Mouse (Mus musculus) spleen, adult 2 months (tissue): ENCODE measurements around the gene Vav2. TPM values are rescaled to one million over a fixed set of nuclear protein-coding genes. Genes with fewer than 3 reads are reported as not detected.

Experiments used
- DNase-seq, 2 experiments: peaks; one replicate each; pipeline versions ENCODE4 v3.0.0 to v3.0.0-alpha.2; 2012 to 2021; ENCODE audit warnings: low spot score in 2 of 2, low read depth in 1 of 2
- H3K27ac ChIP-seq: fragments of 200-500 bp; 2 replicates; pipeline ENCODE4 v1.5.1; 2012; ENCODE audit warnings: low read length, inconsistent platforms; ENCODE audit not compliant: insufficient read depth
- H3K27me3 ChIP-seq: fragments of 200-500 bp; 2 replicates; pipeline ENCODE4 v1.6.1; 2012; ENCODE audit warnings: mild to moderate bottlenecking, moderate library complexity, low read length, inconsistent platforms; ENCODE audit not compliant: control insufficient read depth, insufficient read depth
- H3K36me3 ChIP-seq: fragments of 200-500 bp; 2 replicates; pipeline ENCODE4 v1.6.1; 2012; ENCODE audit warnings: mild to moderate bottlenecking, low read length, inconsistent platforms; ENCODE audit not compliant: control insufficient read depth, insufficient read depth
- H3K4me1 ChIP-seq: fragments of 200-500 bp; 2 replicates; pipeline ENCODE4 v1.6.1; 2011; ENCODE audit warnings: inconsistent platforms; ENCODE audit not compliant: control insufficient read depth, insufficient read depth, insufficient read length
- H3K4me3 ChIP-seq: fragments of 200-500 bp; 2 replicates; pipeline ENCODE4 v1.5.1; 2011; ENCODE audit warnings: mild to moderate bottlenecking, inconsistent platforms; ENCODE audit not compliant: insufficient read depth, insufficient read length; ENCODE audit errors: extremely low read depth
- CTCF ChIP-seq: fragments of 200-500 bp; IDR thresholded peaks from 2 replicates; pipeline ENCODE4 v1.5.1; 2011; ENCODE audit warnings: mild to moderate bottlenecking, inconsistent platforms; ENCODE audit not compliant: insufficient read depth, insufficient read length, insufficient replicate concordance; ENCODE audit errors: extremely low read depth
- POLR2A ChIP-seq: fragments of 200-500 bp; IDR thresholded peaks from 2 replicates; pipeline ENCODE4 v1.6.1; 2011; ENCODE audit warnings: low read depth, low read length, inconsistent platforms
- WGBS: fragments of 180-500 bp; shearing (Covaris S2); methylation state at CpG from one replicate; pipeline ENCODE4 v1.1.7; 2018; 5-methylcytosine and 5-hydroxymethylcytosine counted together
- polyA plus RNA-seq: library from polyadenylated mRNA; depleted of rRNA; stranded (reverse); fragments of >200 nt; gene quantifications from 2 replicates; pipeline ENCODE4 v1.2.3, GENCODE M21; 2012

Vav2 gene
- polyA plus RNA-seq, 1 experiment, result 53.8 TPM

GRCm38 (mm10) chr2:27336600-27336999 lies 90.2 kb downstream of the Vav2 start:
- peaks cover 3% of the 10 kb centered on the region; the same call in 1 of the 2 replicates for H3K36me3 ChIP-seq
- DNase-seq, result no peak
- H3K4me3 ChIP-seq, result no peak overlapping the region
- TF ChIP-seq POLR2A (no peak), CTCF (no peak)
- H3K4me1 ChIP-seq, result no peaks in the 10 kb centered on the region
- no peaks in the 10 kb centered on the region for H3K27me3 ChIP-seq
- H3K27ac ChIP-seq, result no peak overlapping the region
- WGBS, result 69% methylated on average over 9 of the region's 9 CpGs

GRCm38 (mm10) chr2:27334816-27335215 lies 92.0 kb downstream of the Vav2 start:
- Histone ChIP-seq H3K36me3 (peaks cover 3% of the 10 kb centered on the region), H3K27me3 (no peaks in the 10 kb centered on the region), H3K27ac (no peak overlapping the region), H3K4me1 (peaks cover 4% of the 10 kb centered on the region; the same call in 1 of the 2 replicates), H3K4me3 (no peak overlapping the region)
- TF ChIP-seq CTCF (no peak), POLR2A (no peak)
- DNase-seq, result no peak
- 91% methylated on average over 4 of the region's 4 CpGs for WGBS

GRCm38 (mm10) chr2:27331560-27331959 lies 95.3 kb downstream of the Vav2 start:
- 83% methylated on average over 5 of the region's 5 CpGs for WGBS
- H3K4me3 ChIP-seq, result no peak overlapping the region
- H3K4me1 ChIP-seq, result peaks cover 27% of the 10 kb centered on the region; the same call in 1 of the 2 replicates
- peaks cover 3% of the 10 kb centered on the region for H3K36me3 ChIP-seq
- TF ChIP-seq CTCF (no peak), POLR2A (no peak)
- H3K27me3 ChIP-seq, result no peaks in the 10 kb centered on the region
- no peak overlapping the region for H3K27ac ChIP-seq
- no peak for DNase-seq

GRCm38 (mm10) chr2:27330446-27330845 lies 96.4 kb downstream of the Vav2 start:
- 92% methylated on average over 8 of the region's 8 CpGs for WGBS
- Histone ChIP-seq H3K4me1 (peaks cover 27% of the 10 kb centered on the region; the same call in 1 of the 2 replicates), H3K27me3 (no peaks in the 10 kb centered on the region), H3K36me3 (no peaks in the 10 kb centered on the region; the same call in 1 of the 2 replicates), H3K4me3 (no peak overlapping the region), H3K27ac (no peak overlapping the region)
- no peak for DNase-seq
- TF ChIP-seq CTCF (no peak), POLR2A (no peak)

- Histone ChIP-seq H3K4me3 (no peak overlapping the region), H3K36me3 (no peaks in the 10 kb centered on the region; the same call in 1 of the 2 replicates), H3K4me1 (peaks cover 27% of the 10 kb centered on the region; the same call in 1 of the 2 replicates), H3K27ac (no peak overlapping the region; the same call in 1 of the 2 replicates), H3K27me3 (no peaks in the 10 kb centered on the region)
- DNase-seq, result no peak
- TF ChIP-seq CTCF (no peak), POLR2A (no peak)
- 76% methylated on average over 10 of the region's 10 CpGs for WGBS
Observed at GRCm38 (mm10) chr2:27329386-27330060, 97.3 kb downstream of the Vav2 start.

GRCm38 (mm10) chr2:27328613-27329041 lies 98.2 kb downstream of the Vav2 start:
- Histone ChIP-seq H3K36me3 (no peaks in the 10 kb centered on the region; the same call in 1 of the 2 replicates), H3K27ac (peak overlapping the region; percentile 53; the same call in 1 of the 2 replicates), H3K4me1 (peaks cover 27% of the 10 kb centered on the region; the same call in 1 of the 2 replicates), H3K4me3 (no peak overlapping the region), H3K27me3 (no peaks in the 10 kb centered on the region)
- DNase-seq, result no peak
- TF ChIP-seq POLR2A (no peak), CTCF (no peak)

GRCm38 (mm10) chr2:27327886-27328285 lies 98.9 kb downstream of the Vav2 start:
- Histone ChIP-seq H3K4me3 (no peak overlapping the region), H3K36me3 (no peaks in the 10 kb centered on the region; the same call in 1 of the 2 replicates), H3K27me3 (no peaks in the 10 kb centered on the region), H3K27ac (peak overlapping the region; percentile 53; the same call in 1 of the 2 replicates), H3K4me1 (peaks cover 27% of the 10 kb centered on the region; the same call in 1 of the 2 replicates)
- TF ChIP-seq POLR2A (no peak), CTCF (no peak)
- 95% methylated on average over 4 of the region's 4 CpGs for WGBS
- DNase-seq, result no peak
